Mouse (Mus musculus): ENCODE measurements around the gene Myo9a. TPM values are rescaled to one million over a fixed set of nuclear protein-coding genes. Genes with fewer than 3 reads are reported as not detected.

Myo9a gene
- polyA plus RNA-seq, 1 experiment from 2014 or later: 15.9 TPM

DNA sequence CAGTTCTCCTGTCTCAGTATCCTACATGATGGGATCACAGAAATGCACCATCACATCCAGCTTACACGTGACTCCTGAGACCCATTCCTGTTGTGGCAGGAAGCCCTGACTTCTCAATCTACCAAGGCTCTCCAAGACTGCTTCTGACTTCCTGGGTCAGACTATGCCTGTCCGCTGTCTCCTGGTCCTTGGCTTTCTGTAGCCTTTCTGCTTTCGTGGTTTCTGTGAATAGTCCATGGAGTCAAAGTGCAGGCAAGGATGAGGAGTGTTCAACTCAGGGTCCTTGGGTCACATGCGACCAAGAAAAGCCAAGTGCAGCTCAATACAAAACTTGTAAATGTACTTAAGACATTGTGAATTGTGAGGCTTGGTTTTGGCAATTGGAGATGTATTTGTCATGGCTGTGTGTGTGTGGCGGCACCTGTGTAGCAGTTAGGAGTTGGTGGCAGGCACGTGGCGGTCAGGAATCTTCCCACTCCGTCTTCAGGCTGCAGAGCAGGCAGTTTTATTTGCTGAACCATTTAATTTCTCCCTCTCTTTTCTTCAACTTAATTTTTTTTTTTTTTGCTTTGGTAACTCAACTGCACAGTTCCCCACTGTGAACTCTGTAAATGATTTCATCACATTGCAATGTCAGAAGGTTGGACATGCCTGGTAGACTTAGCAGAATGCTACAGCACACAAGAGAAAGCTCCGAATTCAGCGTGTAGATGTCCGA, 23.0 kb upstream of the Myo9a start:
- Histone ChIP-seq H3K27me3 (no peaks in the 10 kb centered on the region), H3K27ac (no peak overlapping the region), H3K9ac (no peak overlapping the region), H3K9me3 (no peaks in the 10 kb centered on the region), H3K4me2 (no peak overlapping the region), H3K4me1 (peaks cover 20% of the 10 kb centered on the region), H3K4me3 (no peak overlapping the region), H3K36me3 (no peaks in the 10 kb centered on the region)
- no peak for ATAC-seq (ENCODE audit: insufficient number of reproducible peaks, low FRiP score, low TSS enrichment, low read depth)
- 72% methylated on average over 11 of the region's 11 CpGs for WGBS

DNA sequence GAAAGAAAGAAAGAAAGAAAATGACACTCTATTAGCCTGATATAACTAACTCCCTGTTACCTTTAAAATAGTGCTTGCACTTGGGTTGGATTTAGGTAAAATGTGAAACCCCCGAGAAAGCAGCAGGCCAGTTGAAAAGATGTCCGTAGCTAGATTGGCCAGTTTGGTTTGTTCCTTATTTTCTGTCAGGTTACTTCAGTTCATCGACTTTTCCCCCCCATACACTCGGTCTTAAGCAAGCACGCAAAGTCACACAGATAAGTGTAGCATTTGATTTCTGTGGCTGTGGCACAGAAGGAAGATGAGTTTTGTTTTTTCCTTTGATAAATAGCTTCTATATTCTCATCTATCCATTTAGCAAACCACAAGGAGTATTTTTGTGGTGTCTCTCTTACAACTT, 19.6 kb upstream of the Myo9a start:
- no peak overlapping the region for H3K27ac ChIP-seq
- no peaks in the 10 kb centered on the region for H3K27me3 ChIP-seq
- H3K36me3 ChIP-seq: no peaks in the 10 kb centered on the region
- no peak overlapping the region for H3K4me3 ChIP-seq
- H3K4me1 ChIP-seq: peaks cover 8% of the 10 kb centered on the region; the same call in 1 of the 2 replicates
- 86% methylated on average over 5 of the region's 5 CpGs for WGBS
- no peaks in the 10 kb centered on the region for H3K9me3 ChIP-seq
- no peak for ATAC-seq (ENCODE audit: insufficient number of reproducible peaks, low FRiP score, low TSS enrichment, low read depth)
- no peak overlapping the region for H3K4me2 ChIP-seq
- H3K9ac ChIP-seq: no peak overlapping the region

DNA sequence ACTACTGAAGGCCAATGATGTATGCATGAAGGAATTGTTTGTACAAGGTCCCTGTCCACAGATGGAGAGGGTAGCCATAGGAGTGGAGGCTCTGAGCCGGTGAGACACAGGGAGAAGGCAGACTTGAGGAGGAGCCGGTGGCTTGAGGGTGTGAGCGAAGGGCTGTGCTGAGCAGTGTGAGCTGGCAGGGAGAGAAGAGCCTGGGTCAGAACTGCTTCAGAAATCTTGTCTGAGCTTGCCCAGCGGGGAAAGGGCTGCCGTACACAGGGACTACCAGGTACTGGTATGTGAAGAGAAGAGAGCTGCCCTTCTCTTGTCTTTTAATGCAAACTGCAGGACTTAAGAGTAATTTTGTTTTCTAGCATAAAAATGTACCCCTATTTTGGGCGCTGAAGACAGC, 17.6 kb upstream of the Myo9a start:
- Histone ChIP-seq H3K4me2 (no peak overlapping the region), H3K27me3 (no peaks in the 10 kb centered on the region), H3K4me3 (no peak overlapping the region), H3K4me1 (peaks cover 5% of the 10 kb centered on the region; the same call in 1 of the 2 replicates), H3K9ac (no peak overlapping the region), H3K27ac (peak overlapping the region; percentile 48), H3K9me3 (no peaks in the 10 kb centered on the region), H3K36me3 (no peaks in the 10 kb centered on the region)
- WGBS: 53% methylated on average over 6 of the region's 6 CpGs
- 0 out of 2 replicates have a peak, but pooled peaks have one; percentile 30 for ATAC-seq (ENCODE audit: insufficient number of reproducible peaks, low FRiP score, low TSS enrichment, low read depth)

DNA sequence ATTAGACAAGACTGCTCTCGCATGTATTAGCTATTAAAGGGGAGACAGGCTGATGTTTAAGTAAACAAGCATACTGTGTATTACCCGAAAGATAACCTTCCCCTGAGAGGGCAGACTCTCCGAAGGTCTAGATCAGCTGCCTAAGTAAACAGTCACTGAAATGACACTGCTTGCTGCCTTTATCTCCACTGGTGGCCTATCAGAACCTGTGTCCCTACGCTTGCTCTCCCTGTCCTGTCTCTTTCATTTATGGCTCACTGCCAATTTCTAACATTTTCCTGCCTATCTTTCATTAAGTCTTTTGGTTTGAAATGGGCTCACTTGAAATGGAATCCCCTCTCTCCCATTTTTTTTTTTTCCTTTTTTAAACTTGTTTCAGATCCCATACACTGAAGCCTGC, 15.3 kb upstream of the Myo9a start:
- ATAC-seq (ENCODE audit: insufficient number of reproducible peaks, low FRiP score, low TSS enrichment, low read depth): no peak
- 54% methylated on average over 4 of the region's 4 CpGs for WGBS
- H3K4me3 ChIP-seq: no peak overlapping the region
- no peak overlapping the region for H3K9ac ChIP-seq
- no peaks in the 10 kb centered on the region for H3K36me3 ChIP-seq
- H3K4me1 ChIP-seq: peaks cover 4% of the 10 kb centered on the region; the same call in 1 of the 2 replicates
- H3K27ac ChIP-seq: no peak overlapping the region
- no peak overlapping the region for H3K4me2 ChIP-seq
- H3K9me3 ChIP-seq: no peaks in the 10 kb centered on the region
- H3K27me3 ChIP-seq: no peaks in the 10 kb centered on the region

DNA sequence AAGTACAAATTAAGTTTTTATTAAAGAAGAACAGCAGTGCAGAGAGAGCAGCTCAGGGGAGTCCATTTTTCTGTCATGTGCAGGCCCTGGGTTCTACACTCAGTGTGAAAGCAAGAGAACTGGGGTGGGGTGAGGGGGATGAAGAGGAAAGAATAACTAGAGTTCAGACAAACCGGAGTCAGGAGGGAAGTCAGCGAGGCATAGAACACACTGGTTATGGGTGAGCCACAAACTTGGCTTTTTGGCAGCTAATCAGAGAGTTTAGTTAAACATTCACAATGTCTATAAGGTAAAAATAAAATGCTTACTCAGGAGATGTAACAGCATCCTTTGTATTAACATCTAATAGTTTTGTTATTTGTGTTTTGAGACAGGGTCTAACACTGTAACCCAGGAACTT, 10.1 kb upstream of the Myo9a start:
- WGBS: 86% methylated on average over 2 of the region's 2 CpGs
- Histone ChIP-seq H3K9ac (no peak overlapping the region), H3K27ac (no peak overlapping the region), H3K4me1 (no peaks in the 10 kb centered on the region), H3K4me3 (no peak overlapping the region), H3K4me2 (no peak overlapping the region), H3K36me3 (no peaks in the 10 kb centered on the region), H3K27me3 (no peaks in the 10 kb centered on the region), H3K9me3 (no peaks in the 10 kb centered on the region)
- ATAC-seq (ENCODE audit: insufficient number of reproducible peaks, low FRiP score, low TSS enrichment, low read depth): no peak

DNA sequence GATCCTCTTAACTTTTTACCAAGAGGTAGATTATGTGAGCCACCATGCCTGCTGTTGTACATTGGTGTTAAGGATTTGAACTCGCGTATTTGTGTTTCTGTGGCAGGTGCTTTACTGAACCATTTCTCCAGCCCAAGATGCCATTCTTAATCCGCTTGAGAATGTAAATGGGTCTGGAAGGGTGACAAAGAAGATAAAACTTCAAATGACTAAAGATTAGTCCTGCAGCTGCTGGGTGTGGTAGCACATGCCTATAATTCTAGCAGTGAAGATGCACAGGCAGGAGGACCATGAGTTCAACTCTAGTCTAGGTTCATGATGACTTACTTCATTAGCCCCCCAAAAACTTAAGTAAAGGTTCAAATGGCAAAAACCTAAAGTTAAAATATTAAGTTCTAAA, 6.8 kb upstream of the Myo9a start:
- Histone ChIP-seq H3K9me3 (no peaks in the 10 kb centered on the region), H3K9ac (no peak overlapping the region), H3K4me1 (0 out of 2 replicates have a peak, but pooled peaks cover 1% of the 10 kb centered on the region), H3K4me3 (no peak overlapping the region), H3K27ac (no peak overlapping the region), H3K4me2 (no peak overlapping the region), H3K36me3 (no peaks in the 10 kb centered on the region), H3K27me3 (no peaks in the 10 kb centered on the region)
- ATAC-seq (ENCODE audit: insufficient number of reproducible peaks, low FRiP score, low TSS enrichment, low read depth): no peak
- WGBS: 87% methylated on average over 3 of the region's 3 CpGs

DNA sequence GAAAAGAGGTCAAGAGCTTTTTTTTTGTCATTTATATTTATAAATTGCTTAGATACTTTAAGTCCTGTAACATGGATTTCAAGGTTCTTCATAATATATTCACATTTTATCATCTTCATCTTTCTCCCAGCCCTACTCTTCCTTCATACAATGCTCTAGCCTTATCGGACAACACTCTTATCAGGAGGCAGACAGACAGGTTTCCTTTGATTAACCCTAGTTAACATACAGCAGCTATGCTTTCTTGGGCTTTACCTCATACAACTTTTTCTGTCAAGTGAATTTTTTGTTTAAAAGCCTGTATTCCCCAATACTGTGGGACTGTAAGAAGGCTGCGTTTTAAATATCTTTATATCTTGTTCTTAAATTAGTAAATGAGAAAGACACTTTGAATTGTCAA, 2.3 kb upstream of the Myo9a start:
- no peak overlapping the region for H3K9ac ChIP-seq
- WGBS: 90% methylated on average over 2 of the region's 2 CpGs
- no peak for ATAC-seq (ENCODE audit: insufficient number of reproducible peaks, low FRiP score, low TSS enrichment, low read depth)

DNA sequence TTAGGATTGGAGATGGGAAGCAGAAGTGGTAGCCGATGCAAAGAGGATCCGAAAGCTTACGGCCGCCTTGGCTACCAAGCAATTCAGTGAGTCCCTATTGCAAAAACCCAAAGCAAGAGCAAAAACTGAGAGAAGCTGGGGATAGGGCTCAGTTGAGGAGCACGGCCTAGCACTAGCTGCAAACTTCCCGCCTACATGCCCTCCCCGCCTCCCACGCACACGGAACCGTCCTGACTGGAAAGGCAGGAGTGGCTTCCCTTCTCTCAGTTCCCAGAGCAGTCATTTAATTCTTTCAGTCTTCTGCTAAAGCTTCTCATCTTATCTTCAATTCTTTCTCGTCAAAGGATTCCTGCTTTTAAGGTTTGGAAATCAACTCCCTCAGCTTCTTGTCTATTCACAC, 1.7 kb upstream of the Myo9a start:
- Histone ChIP-seq H3K27me3 (no peaks in the 10 kb centered on the region), H3K9ac (no peak overlapping the region), H3K27ac (peak overlapping the region; percentile 33; the same call in 1 of the 2 replicates), H3K36me3 (no peaks in the 10 kb centered on the region), H3K9me3 (no peaks in the 10 kb centered on the region), H3K4me3 (no peak overlapping the region), H3K4me1 (peaks cover 11% of the 10 kb centered on the region; the same call in 1 of the 2 replicates), H3K4me2 (no peak overlapping the region)
- ATAC-seq (ENCODE audit: insufficient number of reproducible peaks, low FRiP score, low TSS enrichment, low read depth): no peak
- WGBS: 82% methylated on average over 11 of the region's 11 CpGs

More for the DNA sequence above, 2.3 kb upstream of the Myo9a start:
- Histone ChIP-seq H3K4me1 (peaks cover 11% of the 10 kb centered on the region; the same call in 1 of the 2 replicates), H3K27ac (no peak overlapping the region), H3K36me3 (no peaks in the 10 kb centered on the region), H3K4me3 (no peak overlapping the region), H3K9me3 (no peaks in the 10 kb centered on the region), H3K27me3 (no peaks in the 10 kb centered on the region), H3K4me2 (no peak overlapping the region)

DNA sequence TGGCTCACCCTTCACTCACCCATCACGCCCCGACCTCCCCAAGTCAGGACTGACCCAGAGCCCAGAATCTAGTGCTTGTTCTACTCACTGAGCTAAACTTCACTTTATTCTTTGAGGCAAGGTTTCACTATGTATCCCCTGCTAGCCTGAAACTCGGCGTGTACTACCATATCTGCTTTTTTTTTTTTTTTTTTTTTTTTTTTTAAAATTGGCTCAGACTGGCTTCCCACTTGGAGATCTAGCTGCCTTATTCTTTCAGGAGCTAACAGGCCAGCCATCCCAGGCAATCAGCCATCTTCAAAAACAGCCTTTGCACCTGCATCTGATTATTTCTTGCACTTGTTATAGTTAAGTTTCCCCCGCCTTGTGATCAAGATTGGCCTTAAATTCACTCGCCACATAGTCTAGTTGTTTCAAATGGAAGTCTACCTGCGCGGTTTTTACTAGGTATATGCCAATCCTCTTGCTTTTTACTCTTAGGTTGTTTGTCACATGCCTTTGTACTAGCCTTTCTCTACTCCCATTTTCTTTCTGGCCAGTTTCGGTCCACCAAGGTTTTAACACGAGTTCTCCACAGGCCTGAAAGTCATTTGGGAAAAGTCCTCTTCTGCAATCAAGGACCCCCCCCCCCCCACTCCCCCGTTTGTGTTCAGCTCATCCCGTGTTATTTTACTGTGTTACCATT, 973 bp upstream of the Myo9a start:
- Histone ChIP-seq H3K9me3 (no peaks in the 10 kb centered on the region), H3K9ac (peak overlapping the region; percentile 26; the same call in 1 of the 2 replicates), H3K4me1 (peaks cover 11% of the 10 kb centered on the region; the same call in 1 of the 2 replicates), H3K4me2 (peak overlapping the region; percentile 49), H3K27me3 (no peaks in the 10 kb centered on the region), H3K27ac (peak overlapping the region; percentile 96), H3K36me3 (no peaks in the 10 kb centered on the region), H3K4me3 (peak overlapping the region; percentile 77)
- ATAC-seq (ENCODE audit: insufficient number of reproducible peaks, low FRiP score, low TSS enrichment, low read depth): no peak
- WGBS: 24% methylated on average over 12 of the region's 12 CpGs

DNA sequence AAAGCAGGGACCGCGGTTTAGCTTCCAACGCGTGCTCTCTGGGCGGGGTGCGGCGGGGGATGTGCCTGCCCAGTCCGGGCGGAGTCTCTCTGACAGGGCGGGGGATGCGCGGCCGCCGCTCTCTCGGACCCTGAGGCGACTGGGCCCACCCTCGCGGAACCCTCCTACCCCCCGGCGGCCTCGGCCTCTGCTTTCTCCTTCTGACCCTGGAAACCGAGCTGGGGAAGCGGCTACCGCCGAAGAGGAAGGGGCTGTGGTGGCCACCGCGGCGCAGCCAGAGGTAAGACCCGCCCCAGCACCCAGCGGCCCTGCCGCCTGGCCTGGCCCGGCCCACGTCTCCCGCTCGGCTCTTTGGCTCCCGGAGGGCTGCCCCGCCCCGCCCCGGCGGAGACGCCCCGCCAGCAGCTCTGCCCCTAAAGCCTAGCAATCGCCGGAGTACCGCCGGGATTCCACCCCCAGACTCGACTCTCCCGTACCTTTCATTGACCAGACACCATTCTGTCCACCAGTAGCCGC, 428 bp downstream of the Myo9a start:
- Histone ChIP-seq H3K4me1 (peaks cover 11% of the 10 kb centered on the region; the same call in 1 of the 2 replicates), H3K27ac (peak overlapping the region; percentile 96), H3K27me3 (no peaks in the 10 kb centered on the region), H3K9me3 (no peaks in the 10 kb centered on the region), H3K36me3 (no peaks in the 10 kb centered on the region), H3K9ac (peak overlapping the region; percentile 66), H3K4me3 (peak overlapping the region; percentile 77), H3K4me2 (peak overlapping the region; percentile 58)
- WGBS: under 1% methylated on average over 41 of the region's 49 CpGs
- peak; percentile 94 for ATAC-seq (ENCODE audit: insufficient number of reproducible peaks, low FRiP score, low TSS enrichment, low read depth)

DNA sequence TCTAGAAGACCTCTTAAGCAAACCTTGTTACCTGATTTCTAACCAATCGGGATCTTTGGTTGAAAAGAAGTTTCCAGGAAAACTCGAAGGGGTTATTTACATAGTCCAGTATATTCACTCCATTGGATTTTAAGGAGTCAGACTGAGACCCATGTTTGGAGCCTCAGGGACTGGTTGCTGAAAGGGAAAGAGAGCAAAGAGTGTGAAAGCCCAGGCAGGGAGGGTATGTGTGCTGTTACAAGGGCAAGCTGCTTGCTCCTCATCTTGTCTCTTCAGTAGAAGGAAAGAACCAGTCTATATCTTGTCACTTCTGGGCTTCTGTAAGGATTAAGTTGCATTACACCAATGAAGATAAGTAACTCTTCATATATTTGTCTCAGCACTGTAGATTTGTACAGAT, 1.3 kb downstream of the Myo9a start:
- 2% methylated on average over 2 of the region's 2 CpGs for WGBS
- H3K27ac ChIP-seq: no peak overlapping the region
- peak overlapping the region; percentile 77 for H3K4me3 ChIP-seq
- H3K9me3 ChIP-seq: no peaks in the 10 kb centered on the region
- H3K4me2 ChIP-seq: peak overlapping the region; percentile 58
- no peak for ATAC-seq (ENCODE audit: insufficient number of reproducible peaks, low FRiP score, low TSS enrichment, low read depth)
- no peaks in the 10 kb centered on the region for H3K36me3 ChIP-seq
- H3K9ac ChIP-seq: peak overlapping the region; percentile 66; the same call in 1 of the 2 replicates
- no peaks in the 10 kb centered on the region for H3K27me3 ChIP-seq
- peaks cover 11% of the 10 kb centered on the region; the same call in 1 of the 2 replicates for H3K4me1 ChIP-seq

DNA sequence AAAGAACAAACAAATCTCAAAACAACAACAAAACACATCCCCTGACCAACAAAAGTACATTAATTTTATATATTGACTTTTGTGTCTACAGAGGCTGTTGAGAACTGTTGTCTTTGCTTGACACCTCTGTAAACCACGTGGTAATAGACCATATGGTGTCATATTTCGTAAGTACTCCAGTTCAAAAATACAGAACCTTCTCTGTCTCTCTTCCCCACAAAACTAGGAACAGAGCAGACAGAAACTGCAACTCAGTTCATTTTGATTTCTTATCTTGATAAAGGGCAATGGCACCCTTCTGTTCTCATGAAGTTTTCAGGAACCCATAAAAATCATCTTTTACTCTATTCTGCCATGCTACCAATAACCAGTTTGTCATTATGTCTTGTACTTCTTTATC, 4.5 kb downstream of the Myo9a start:
- Histone ChIP-seq H3K27me3 (no peaks in the 10 kb centered on the region), H3K4me3 (no peak overlapping the region), H3K4me2 (no peak overlapping the region), H3K4me1 (0 out of 2 replicates have a peak, but pooled peaks cover 2% of the 10 kb centered on the region), H3K36me3 (no peaks in the 10 kb centered on the region), H3K27ac (no peak overlapping the region), H3K9ac (no peak overlapping the region), H3K9me3 (no peaks in the 10 kb centered on the region)
- WGBS: 48% methylated on average over 2 of the region's 2 CpGs
- no peak for ATAC-seq (ENCODE audit: insufficient number of reproducible peaks, low FRiP score, low TSS enrichment, low read depth)
